Mouse (Mus musculus) C2C12 (cell line): ENCODE data around the gene Col15a1. TPM values are rescaled to one million over a fixed set of nuclear protein-coding genes. Genes with fewer than 3 reads are reported as not detected.
A peak's percentile ranks its signal among the peaks of the same experiment; 100 is the strongest.

ENCODE experiments used
- H3K27me3 ChIP-seq: one replicate; pipeline ENCODE4 v1.6.1; 2011; ENCODE audit not compliant: control insufficient read depth, insufficient read depth, insufficient read length
- H3K36me3 ChIP-seq: one replicate; pipeline ENCODE4 v1.6.1; 2011; ENCODE audit not compliant: control insufficient read depth, insufficient read depth
- H3K4me3 ChIP-seq: one replicate; pipeline ENCODE4 v1.5.1; 2011; ENCODE audit warnings: mild to moderate bottlenecking, control low read depth; ENCODE audit not compliant: poor library complexity, insufficient read depth, severe bottlenecking
- H3K79me2 ChIP-seq: one replicate; pipeline ENCODE4 v1.6.1; 2011; ENCODE audit not compliant: control insufficient read depth, insufficient read depth
- H3K79me3 ChIP-seq: one replicate; pipeline ENCODE4 v1.6.1; 2011; ENCODE audit warnings: low read depth, control low read depth
- H3ac ChIP-seq: one replicate; pipeline ENCODE3; 2011; ENCODE audit warnings: low read depth; ENCODE audit not compliant: control insufficient read depth, insufficient read length
- CEBPB ChIP-seq: IDR thresholded peaks from one replicate; pipeline ENCODE4 v1.6.1; 2011; ENCODE audit warnings: low read depth, mild to moderate bottlenecking, control low read depth, moderate library complexity
- CTCF ChIP-seq: IDR thresholded peaks from one replicate; pipeline ENCODE4 v1.5.1; 2011; ENCODE audit not compliant: control insufficient read depth, insufficient read depth, insufficient read length
- FOSL1 ChIP-seq: IDR thresholded peaks from one replicate; pipeline ENCODE4 v1.8.0; 2011; ENCODE audit warnings: mild to moderate bottlenecking, low read length; ENCODE audit not compliant: poor library complexity, insufficient read depth, severe bottlenecking
- MAX ChIP-seq: IDR thresholded peaks from one replicate; pipeline ENCODE4 v1.6.1; 2011; ENCODE audit warnings: mild to moderate bottlenecking, control low read depth
- MYOD1 ChIP-seq: IDR thresholded peaks from one replicate; pipeline ENCODE4 v1.6.1; 2011; ENCODE audit warnings: low read depth; ENCODE audit not compliant: control insufficient read depth, insufficient read length
- MYOG ChIP-seq: IDR thresholded peaks from one replicate; pipeline ENCODE4 v1.6.1; 2011; ENCODE audit not compliant: control insufficient read depth, insufficient read length; ENCODE audit errors: extremely low read depth
- USF1 ChIP-seq: IDR thresholded peaks from one replicate; pipeline ENCODE4 v1.6.1; 2011; ENCODE audit warnings: low read depth, mild to moderate bottlenecking, control low read depth, moderate library complexity
- polyA plus RNA-seq: library from polyadenylated mRNA; unstranded; fragments of >200 nt; fragmentation: generic; extraction: Trizol; gene quantifications from one replicate; pipeline ENCODE4 v1.2.1, GENCODE M21; 2012; ENCODE audit warnings: missing spikeins

Col15a1 gene
- polyA plus RNA-seq, 1 experiment = 0.05 TPM

- no peaks in the 10 kb centered on the region for H3K36me3 ChIP-seq
- no peaks in the 10 kb centered on the region for H3K79me2 ChIP-seq
- no peaks in the 10 kb centered on the region for H3K79me3 ChIP-seq
- no peaks in the 10 kb centered on the region for H3K27me3 ChIP-seq
- no peak overlapping the region for H3ac ChIP-seq
- TF ChIP-seq MYOD1 (no peak), CEBPB (no peak), MAX (no peak), USF1 (no peak), MYOG (no peak), CTCF (no peak), FOSL1 (no peak)
- H3K4me3 ChIP-seq = no peak overlapping the region
These were observed 92.7 kb downstream of the Col15a1 start for GRCm38 (mm10) chr4:47300701-47301100.

- no peaks in the 10 kb centered on the region for H3K27me3 ChIP-seq
- no peaks in the 10 kb centered on the region for H3K79me2 ChIP-seq
- H3K36me3 ChIP-seq = no peaks in the 10 kb centered on the region
- TF ChIP-seq USF1 = no peak
- TF ChIP-seq FOSL1 = no peak
- no peak for TF ChIP-seq CEBPB
- no peak for TF ChIP-seq MAX
- no peak for TF ChIP-seq MYOD1
- TF ChIP-seq MYOG = no peak
- H3K79me3 ChIP-seq = no peaks in the 10 kb centered on the region
- H3K4me3 ChIP-seq = no peak overlapping the region
- H3ac ChIP-seq = no peak overlapping the region
These were observed 94.6 kb downstream of the Col15a1 start for GRCm38 (mm10) chr4:47302610-47303009.

DNA sequence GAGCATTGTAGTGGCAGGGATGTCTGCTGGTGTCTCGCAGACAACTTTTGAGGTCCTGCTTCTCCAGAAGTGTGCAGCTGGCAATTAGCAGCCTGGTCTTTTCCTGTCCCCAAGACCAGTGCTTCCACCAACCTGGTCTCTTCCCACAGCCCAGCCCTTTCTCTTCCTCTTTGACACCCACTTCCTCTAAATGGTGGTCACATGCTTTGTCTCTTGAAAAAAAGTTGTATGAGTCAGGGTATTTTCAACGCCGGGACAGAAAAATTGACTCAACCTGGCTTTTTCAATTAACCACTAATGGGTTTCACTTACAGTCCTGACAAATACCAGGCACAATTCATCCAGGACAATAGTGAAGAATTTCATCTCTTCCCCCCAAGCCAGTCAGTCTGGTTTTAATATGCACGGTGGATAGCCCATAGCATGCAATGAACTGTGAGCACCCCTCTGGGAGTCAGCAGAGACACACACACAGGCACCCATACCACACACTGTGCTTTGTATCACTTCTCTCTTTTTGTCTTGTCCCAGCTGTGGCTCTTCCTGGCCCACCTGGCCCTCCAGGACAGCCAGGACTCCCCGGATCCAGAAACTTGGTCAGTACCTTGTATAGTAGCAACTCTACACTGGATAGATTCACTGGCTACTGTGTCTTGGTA lies 95.5 kb downstream of the Col15a1 start:
- H3K27me3 ChIP-seq = no peaks in the 10 kb centered on the region
- TF ChIP-seq MYOD1 (no peak), USF1 (peak; percentile 65)
- H3K36me3 ChIP-seq = no peaks in the 10 kb centered on the region
- H3K4me3 ChIP-seq = no peak overlapping the region
- H3K79me2 ChIP-seq = no peaks in the 10 kb centered on the region
- no peaks in the 10 kb centered on the region for H3K79me3 ChIP-seq
- H3ac ChIP-seq = no peak overlapping the region

DNA sequence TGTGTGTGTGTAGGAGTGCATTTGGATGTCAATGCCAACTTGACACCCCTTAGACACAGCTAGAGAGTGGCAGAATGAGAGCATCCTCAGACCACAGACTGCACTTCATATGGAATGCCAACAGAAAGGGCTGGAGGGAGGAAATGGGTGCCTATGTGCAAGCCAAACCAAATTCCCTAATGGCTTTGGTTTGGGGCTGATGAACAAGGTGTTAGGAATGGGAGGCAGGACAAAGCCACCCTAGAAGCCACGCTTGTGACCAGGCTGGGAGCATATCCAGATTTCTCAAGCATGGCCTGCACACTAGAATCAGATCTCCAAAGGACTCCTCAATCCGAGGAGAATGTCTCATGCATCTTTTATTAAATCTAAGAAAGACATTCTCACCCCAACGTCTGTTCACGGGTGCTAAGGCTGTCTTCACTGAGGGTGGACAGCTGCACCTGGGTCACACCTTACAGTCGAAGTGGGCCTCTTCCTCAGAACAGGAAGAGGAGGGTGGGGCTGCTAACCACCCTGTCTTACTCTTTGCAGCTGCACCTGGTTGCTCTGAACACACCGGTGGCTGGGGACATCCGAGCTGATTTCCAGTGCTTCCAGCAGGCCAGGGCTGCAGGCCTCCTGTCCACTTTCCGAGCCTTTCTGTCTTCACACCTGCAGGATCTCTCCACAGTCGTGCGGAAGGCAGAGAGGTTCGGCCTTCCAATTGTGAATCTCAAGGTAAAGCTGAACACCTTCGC lies 102.1 kb downstream of the Col15a1 start:
- Histone ChIP-seq H3K36me3 (no peaks in the 10 kb centered on the region), H3K27me3 (no peaks in the 10 kb centered on the region), H3K79me3 (no peaks in the 10 kb centered on the region), H3ac (no peak overlapping the region), H3K4me3 (no peak overlapping the region), H3K79me2 (no peaks in the 10 kb centered on the region)
- TF ChIP-seq MYOD1 (peak; percentile 41), CEBPB (peak; percentile 6), MAX (peak; percentile 75), USF1 (no peak), MYOG (no peak), CTCF (no peak), FOSL1 (peak; percentile 33)

DNA sequence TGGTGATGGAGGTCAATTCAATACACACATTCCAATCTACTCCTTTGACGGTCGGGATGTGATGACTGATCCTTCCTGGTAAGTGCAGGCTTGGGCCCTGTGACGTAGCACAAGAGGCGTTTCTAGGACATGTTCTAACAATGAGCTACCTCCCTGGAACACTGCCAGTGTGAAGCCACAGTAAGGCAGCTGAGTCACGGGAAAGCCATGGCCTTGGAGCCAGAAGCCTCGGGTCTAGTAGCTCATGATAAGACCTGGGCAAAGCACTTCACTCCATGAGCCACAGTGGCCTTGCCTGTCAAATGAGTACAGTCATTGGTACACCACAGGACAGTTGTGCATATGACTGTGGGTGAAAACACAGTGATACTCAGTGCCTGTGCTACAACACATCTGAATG lies 102.9 kb downstream of the Col15a1 start:
- Histone ChIP-seq H3K79me2 (no peaks in the 10 kb centered on the region), H3K27me3 (no peaks in the 10 kb centered on the region), H3K36me3 (no peaks in the 10 kb centered on the region), H3K4me3 (no peak overlapping the region), H3K79me3 (no peaks in the 10 kb centered on the region), H3ac (no peak overlapping the region)
- TF ChIP-seq MYOD1 = peak; percentile 66
- TF ChIP-seq MAX = peak; percentile 63
- no peak for TF ChIP-seq CTCF
- TF ChIP-seq FOSL1 = peak; percentile 68

- Histone ChIP-seq H3ac (no peak overlapping the region), H3K79me2 (no peaks in the 10 kb centered on the region), H3K27me3 (no peaks in the 10 kb centered on the region), H3K4me3 (no peak overlapping the region), H3K79me3 (no peaks in the 10 kb centered on the region), H3K36me3 (no peaks in the 10 kb centered on the region)
- TF ChIP-seq MYOG = no peak
These were observed 103.5 kb downstream of the Col15a1 start for GRCm38 (mm10) chr4:47311467-47311866.
